Mouse (Mus musculus): ENCODE data around the gene Fktn. TPM values are rescaled to one million over a fixed set of nuclear protein-coding genes. Genes with fewer than 3 reads are reported as not detected.
"Not testable (repeated sequence)": the region's sequence is repeated elsewhere in the genome, so short reads cannot be mapped to it uniquely, and the experiment has no call there.

Fktn gene
- polyA plus RNA-seq, 1 experiment from 2014 or later, result 22.7 TPM

GRCm38 (mm10) chr4:53803674-53804073 is 89.9 kb downstream of the Fktn start:
- not testable (repeated sequence) for H3K9ac ChIP-seq; ATAC-seq (ENCODE audit: low FRiP score); H3K27me3 ChIP-seq; H3K36me3 ChIP-seq (replicated peaks); H3K9me3 ChIP-seq; H3K4me3 ChIP-seq (replicated peaks); H3K4me2 ChIP-seq; H3K27ac ChIP-seq
- WGBS, result 95% methylated on average over 8 of the region's 8 CpGs
- peaks cover 17% of the 10 kb centered on the region for H3K4me1 ChIP-seq

- H3K9me3 ChIP-seq; H3K4me2 ChIP-seq; H3K4me3 ChIP-seq (replicated peaks); H3K9ac ChIP-seq; H3K4me1 ChIP-seq; ATAC-seq (ENCODE audit: low FRiP score); H3K27ac ChIP-seq; H3K36me3 ChIP-seq (replicated peaks); H3K27me3 ChIP-seq: not testable (repeated sequence)
- 79% methylated on average over 6 of the region's 6 CpGs for WGBS
Measured at GRCm38 (mm10) chr4:53806428-53806827, 92.6 kb downstream of the Fktn start.

- H3K4me1 ChIP-seq, result no peaks in the 10 kb centered on the region
- no peak overlapping the region for H3K4me2 ChIP-seq
- H3K4me3 ChIP-seq (replicated peaks), result no peak overlapping the region
- H3K9ac ChIP-seq, result no peak overlapping the region
- WGBS, result 81% methylated on average over 5 of the region's 5 CpGs
- ATAC-seq (ENCODE audit: low FRiP score), result no peak
- H3K27ac ChIP-seq, result no peak overlapping the region
- H3K9me3 ChIP-seq, result no peaks in the 10 kb centered on the region
- no peaks in the 10 kb centered on the region for H3K27me3 ChIP-seq
- no peaks in the 10 kb centered on the region for H3K36me3 ChIP-seq (replicated peaks)
Measured at GRCm38 (mm10) chr4:53818320-53818719, 104.5 kb downstream of the Fktn start.

- 54% methylated on average over 6 of the region's 6 CpGs for WGBS
- no peak for ATAC-seq (ENCODE audit: low FRiP score)
- H3K36me3 ChIP-seq (replicated peaks), result no peaks in the 10 kb centered on the region
Measured at GRCm38 (mm10) chr4:53823697-53824096, 109.9 kb downstream of the Fktn start.

GRCm38 (mm10) chr4:53824831-53825230 is 111.0 kb downstream of the Fktn start:
- 75% methylated on average over 4 of the region's 4 CpGs for WGBS
- no peak overlapping the region for H3K4me3 ChIP-seq (replicated peaks)
- H3K9ac ChIP-seq, result no peak overlapping the region
- no peak for ATAC-seq (ENCODE audit: low FRiP score)
- H3K27ac ChIP-seq, result no peak overlapping the region
- H3K4me1 ChIP-seq, result peaks cover 6% of the 10 kb centered on the region
- H3K4me2 ChIP-seq, result no peak overlapping the region
- no peaks in the 10 kb centered on the region for H3K27me3 ChIP-seq
- H3K9me3 ChIP-seq, result no peaks in the 10 kb centered on the region
- no peaks in the 10 kb centered on the region for H3K36me3 ChIP-seq (replicated peaks)

More at GRCm38 (mm10) chr4:53823697-53824096, 109.9 kb downstream of the Fktn start:
- Histone ChIP-seq H3K4me1 (peaks cover 6% of the 10 kb centered on the region), H3K4me2 (no peak overlapping the region), H3K4me3 (replicated peaks) (no peak overlapping the region), H3K27ac (no peak overlapping the region), H3K9me3 (no peaks in the 10 kb centered on the region), H3K9ac (no peak overlapping the region), H3K27me3 (no peaks in the 10 kb centered on the region)

GRCm38 (mm10) chr4:53825821-53826605 is 112.2 kb downstream of the Fktn start, which contains the start of gene Tmem38b:
Gene Tmem38b, plus strand, starts transcription at chr4:53826045.
- Histone ChIP-seq H3K27me3 (no peaks in the 10 kb centered on the region), H3K4me1 (peaks cover 6% of the 10 kb centered on the region), H3K36me3 (replicated peaks) (no peaks in the 10 kb centered on the region), H3K4me3 (replicated peaks) (peak within 1 kb of the TSS; percentile 86), H3K9ac (peak within 1 kb of the TSS; percentile 77), H3K9me3 (no peaks in the 10 kb centered on the region), H3K27ac (0 out of 2 replicates have a peak within 1 kb of the TSS, but pooled peaks have one; percentile 42), H3K4me2 (peak within 1 kb of the TSS; percentile 73)
- ATAC-seq (ENCODE audit: low FRiP score), result peak; percentile 92
- 1% methylated on average over 54 of the region's 55 CpGs for WGBS

GRCm38 (mm10) chr4:53826641-53827248 is 112.9 kb downstream of the Fktn start:
- Histone ChIP-seq H3K27ac (no peak overlapping the region), H3K4me1 (peaks cover 6% of the 10 kb centered on the region), H3K36me3 (replicated peaks) (no peaks in the 10 kb centered on the region), H3K4me2 (peak overlapping the region; percentile 73), H3K9me3 (no peaks in the 10 kb centered on the region), H3K4me3 (replicated peaks) (peak overlapping the region; percentile 86), H3K9ac (peak overlapping the region; percentile 77), H3K27me3 (no peaks in the 10 kb centered on the region)
- no peak for ATAC-seq (ENCODE audit: low FRiP score)
- WGBS, result 16% methylated on average over 11 of the region's 11 CpGs

Other genes with a start within 250 kb of the Fktn start
- gene Fsd1l, start 82.5 kb upstream of the Fktn start, polyA plus RNA-seq (2016; fragmentation: Nextera tagmentation; extraction: Ambion mirVana), result 47.2 and 52.2 TPM in 2 replicates
- 3.1 and 5.3 TPM in 2 replicates for gene Tal2, start 65.7 kb downstream of the Fktn start, polyA plus RNA-seq (2016; fragmentation: Nextera tagmentation; extraction: Ambion mirVana)
- gene Tmem38b, start 112.0 kb downstream of the Fktn start, polyA plus RNA-seq (2016; fragmentation: Nextera tagmentation; extraction: Ambion mirVana), result 7.7 and 8.1 TPM in 2 replicates

Data from forebrain, embryonic 12.5 days (tissue).